Mouse (Mus musculus) erythroblast, embryonic 14.5 days (primary cell): ENCODE data around the gene BC005537. TPM values are rescaled to one million over a fixed set of nuclear protein-coding genes. Genes with fewer than 3 reads are reported as not detected.
A peak's percentile ranks its signal among the peaks of the same experiment; 100 is the strongest.
"Not testable (repeated sequence)": the region's sequence is repeated elsewhere in the genome, so short reads cannot be mapped to it uniquely, and the experiment has no call there.

Experiments used
- H3K27me3 ChIP-seq: 2 replicates; pipeline ENCODE4 v1.6.1; 2012; ENCODE audit warnings: inconsistent platforms; ENCODE audit not compliant: control insufficient read depth
- H3K36me3 ChIP-seq: 2 replicates; pipeline ENCODE4 v1.6.1; 2012; ENCODE audit warnings: mild to moderate bottlenecking, inconsistent platforms; ENCODE audit not compliant: control insufficient read depth
- H3K4me1 ChIP-seq: 2 replicates; pipeline ENCODE4 v1.6.1; 2012; ENCODE audit warnings: inconsistent platforms; ENCODE audit not compliant: control insufficient read depth
- H3K4me3 ChIP-seq: replicated peaks from 2 replicates; pipeline ENCODE3; 2012; ENCODE audit warnings: moderate library complexity, mild to moderate bottlenecking, inconsistent platforms
- H3K9me3 ChIP-seq: 2 replicates; pipeline ENCODE4 v1.6.1; 2012; ENCODE audit warnings: low read length, inconsistent platforms, mixed read lengths; ENCODE audit not compliant: control insufficient read depth
- GATA1 ChIP-seq: IDR thresholded peaks from 2 replicates; pipeline ENCODE4 v1.6.1; 2012; ENCODE audit warnings: low read length, inconsistent platforms, mixed read lengths
- TAL1 ChIP-seq: IDR thresholded peaks from 3 replicates; pipeline ENCODE4 v1.6.1; 2012; ENCODE audit warnings: low read length, inconsistent platforms, mixed read lengths
- polyA plus RNA-seq: library from polyadenylated mRNA; stranded (reverse); fragments of >175 nt; gene quantifications from 2 replicates; pipeline ENCODE4 v1.2.3, GENCODE M21; 2012

Gene BC005537
- polyA plus RNA-seq, 1 experiment, result 6.0 TPM

GRCm38 (mm10) chr13:24832131-24832810 lies 30.8 kb downstream of the BC005537 start:
- Histone ChIP-seq H3K36me3 (peaks cover 48% of the 10 kb centered on the region), H3K9me3 (no peaks in the 10 kb centered on the region), H3K4me3 (peak overlapping the region; percentile 79), H3K4me1 (peaks cover 36% of the 10 kb centered on the region), H3K27me3 (no peaks in the 10 kb centered on the region)
- TF ChIP-seq GATA1 (no peak), TAL1 (no peak)

- Histone ChIP-seq H3K4me3 (peak overlapping the region; percentile 79), H3K27me3 (no peaks in the 10 kb centered on the region), H3K4me1 (peaks cover 36% of the 10 kb centered on the region), H3K36me3 (peaks cover 53% of the 10 kb centered on the region), H3K9me3 (no peaks in the 10 kb centered on the region)
- TF ChIP-seq TAL1 (no peak), GATA1 (no peak)
Observed at GRCm38 (mm10) chr13:24832811-24833155, 31.3 kb downstream of the BC005537 start.

- H3K9me3 ChIP-seq, H3K4me3 ChIP-seq, H3K27me3 ChIP-seq: not testable (repeated sequence)
- peaks cover 22% of the 10 kb centered on the region for H3K4me1 ChIP-seq
- H3K36me3 ChIP-seq, result peaks cover 87% of the 10 kb centered on the region
Observed at GRCm38 (mm10) chr13:24837765-24838164, 36.3 kb downstream of the BC005537 start.

- H3K36me3 ChIP-seq, result peaks cover 73% of the 10 kb centered on the region
- TF ChIP-seq GATA1 (no peak), TAL1 (no peak)
- H3K9me3 ChIP-seq, result no peaks in the 10 kb centered on the region
- peaks cover 11% of the 10 kb centered on the region for H3K4me1 ChIP-seq
- H3K27me3 ChIP-seq, result peaks cover 1% of the 10 kb centered on the region
- H3K4me3 ChIP-seq, result no peak overlapping the region
Observed at GRCm38 (mm10) chr13:24839831-24840230, 38.4 kb downstream of the BC005537 start.

- Histone ChIP-seq H3K9me3 (no peaks in the 10 kb centered on the region), H3K36me3 (peaks cover 57% of the 10 kb centered on the region), H3K27me3 (peaks cover 8% of the 10 kb centered on the region), H3K4me3 (no peak overlapping the region), H3K4me1 (peaks cover 11% of the 10 kb centered on the region)
- TF ChIP-seq TAL1, result no peak
- TF ChIP-seq GATA1, result no peak
Observed at GRCm38 (mm10) chr13:24841702-24842101, 40.2 kb downstream of the BC005537 start.

GRCm38 (mm10) chr13:24844983-24845955 lies 43.8 kb downstream of the BC005537 start, which contains the start of gene D130043K22Rik:
TSS of gene D130043K22Rik (plus strand) at chr13:24845135.
- Histone ChIP-seq H3K36me3 (peaks cover 25% of the 10 kb centered on the region), H3K27me3 (peaks cover 8% of the 10 kb centered on the region), H3K4me1 (peaks cover 9% of the 10 kb centered on the region), H3K9me3 (no peaks in the 10 kb centered on the region), H3K4me3 (peak within 1 kb of the TSS; percentile 39)
- no peak for TF ChIP-seq GATA1
- TF ChIP-seq TAL1, result no peak

- H3K36me3 ChIP-seq, result no peaks in the 10 kb centered on the region
- H3K4me1 ChIP-seq, result peaks cover 9% of the 10 kb centered on the region
- TF ChIP-seq GATA1, result no peak
- no peak for TF ChIP-seq TAL1
- H3K9me3 ChIP-seq, result no peaks in the 10 kb centered on the region
- H3K4me3 ChIP-seq, result no peak overlapping the region
- peaks cover 8% of the 10 kb centered on the region for H3K27me3 ChIP-seq
Observed at GRCm38 (mm10) chr13:24849318-24849717, 47.9 kb downstream of the BC005537 start.

GRCm38 (mm10) chr13:24851989-24852388 lies 50.5 kb downstream of the BC005537 start:
- H3K9me3 ChIP-seq, result no peaks in the 10 kb centered on the region
- H3K27me3 ChIP-seq, result no peaks in the 10 kb centered on the region; the same call in 1 of the 2 replicates
- no peak overlapping the region for H3K4me3 ChIP-seq
- no peak for TF ChIP-seq TAL1
- TF ChIP-seq GATA1, result no peak
- H3K4me1 ChIP-seq, result no peaks in the 10 kb centered on the region
- no peaks in the 10 kb centered on the region for H3K36me3 ChIP-seq

- Histone ChIP-seq H3K4me3 (no peak overlapping the region), H3K9me3 (no peaks in the 10 kb centered on the region), H3K4me1 (no peaks in the 10 kb centered on the region), H3K36me3 (no peaks in the 10 kb centered on the region), H3K27me3 (no peaks in the 10 kb centered on the region; the same call in 1 of the 2 replicates)
- TF ChIP-seq GATA1 (no peak), TAL1 (no peak)
Observed at GRCm38 (mm10) chr13:24852570-24852969, 51.1 kb downstream of the BC005537 start.
